ENCODE assay signal across 18 mouse cellular contexts in genomic region chr14:78584222-78584621, GRCm38 (mm10). TPM values are rescaled to one million over a fixed set of nuclear protein-coding genes. Genes with fewer than 3 reads are reported as not detected.
A peak's percentile ranks its signal among the peaks of the same experiment; 100 is the strongest.
DNase-seq lines count a peak whose midpoint lies in the region.
"Had no signal": no experiment of that assay in that cellular context is flagged by ENCODE, and none has a peak within 500 bp of the region (broad histone marks: within the 10 kb centered on the region; RNA-seq: fewer than 3 reads in every experiment).

No protein-coding gene starts in this region.

- DNase-seq in frontal cortex, adult 2 months (ENCODE audit: extremely low spot score in 1 of 2, low spot score in 1 of 2), result peak; percentile 46 to 79
- DNase-seq in frontal cortex, postnatal 14 days (ENCODE audit: low spot score in 2 of 2), result no peak
- peak; percentile 84 for DNase-seq in right cerebral cortex, adult 18-20 months
- no peak for DNase-seq in right cerebral cortex, postnatal 10 days (ENCODE audit: low spot score in 2 of 2)
- peak; percentile 34 to 72 for DNase-seq in left cerebral cortex, adult 8-10 months (ENCODE audit: low spot score in 2 of 2)
- peak; percentile 60 for DNase-seq in telencephalon, adult 2 months (ENCODE audit: low read depth, low spot score)
- no peak for DNase-seq in thymus, postnatal 4 days
- DNase-seq in thymus, postnatal 14 days, result no peak
- DNase-seq: adrenal gland, postnatal 14 days; cerebellum, adult 8-10 months; cerebellum, postnatal 36 days; embryo, embryonic 11 days; gastrocnemius, postnatal 25 days; heart, postnatal 36 days; kidney, adult 18-20 months; layer of hippocampus, postnatal 36 days; lung, embryonic 14.5 days; thymus, adult 18-20 months had no signal

RNA-seq across cellular contexts. Expression of gene Akap11, which starts 47.6 kb away (rescaled TPM):
- 57.1 and 61.7 TPM in 2 replicates for polyA plus RNA-seq in frontal cortex, adult 2 months (2012; rRNA removed)
- 100 to 1,000 TPM; 167 to 206 (median 186) TPM for total RNA-seq in left cerebral cortex, adult 8-10 months (2022)

Comparison
In these comparisons a context has a peak if more than half of its experiments do, and no peak if none do; other contexts are left out.
1. DNase-seq: peak in frontal cortex, adult 2 months (2 of 2), right cerebral cortex, adult 18-20 months (single experiment), left cerebral cortex, adult 8-10 months (2 of 2) and telencephalon, adult 2 months (single experiment); none in frontal cortex, postnatal 14 days (0 of 2), right cerebral cortex, postnatal 10 days (0 of 2), thymus, postnatal 4 days (single experiment) and thymus, postnatal 14 days (single experiment).